Mouse (Mus musculus) kidney, adult 2 months (tissue): Measurements from ENCODE around the gene S1pr2. TPM values are rescaled to one million over a fixed set of nuclear protein-coding genes. Genes with fewer than 3 reads are reported as not detected.

Source experiments
- DNase-seq: peaks from one replicate; pipeline ENCODE4 v3.0.0; 2021
- H3K27ac ChIP-seq: fragments of 200-500 bp; 2 replicates; pipeline ENCODE4 v1.5.1; 2012; ENCODE audit warnings: low read depth, low read length, control low read depth, inconsistent platforms; ENCODE audit not compliant: insufficient read depth
- H3K27me3 ChIP-seq: fragments of 200-500 bp; replicated peaks from 2 replicates; pipeline ENCODE4 v1.6.1; 2012; ENCODE audit warnings: mild to moderate bottlenecking, moderate library complexity, low read length, inconsistent platforms; ENCODE audit not compliant: control insufficient read depth, insufficient read depth
- H3K36me3 ChIP-seq: fragments of 200-500 bp; 2 replicates; pipeline ENCODE4 v1.6.1; 2012; ENCODE audit warnings: mild to moderate bottlenecking, moderate library complexity, low read length, inconsistent platforms; ENCODE audit not compliant: control insufficient read depth, insufficient read depth
- H3K4me1 ChIP-seq: fragments of 200-500 bp; 2 replicates; pipeline ENCODE4 v1.6.1; 2011; ENCODE audit warnings: low read length; ENCODE audit not compliant: control insufficient read depth, insufficient read depth
- H3K4me3 ChIP-seq: fragments of 200-500 bp; 2 replicates; pipeline ENCODE4 v1.5.1; 2011; ENCODE audit warnings: mild to moderate bottlenecking, low read depth, low read length, control low read depth; ENCODE audit not compliant: insufficient read depth
- CTCF ChIP-seq: fragments of 200-500 bp; conservative IDR thresholded peaks from 2 replicates; pipeline ENCODE4 v1.5.1; 2011; ENCODE audit warnings: low read depth, mild to moderate bottlenecking, control low read depth, low read length, moderate library complexity, mixed read lengths; ENCODE audit not compliant: insufficient read depth, insufficient read length
- POLR2A ChIP-seq: fragments of 200-500 bp; IDR thresholded peaks from one replicate; pipeline ENCODE4 v1.6.1; 2011; ENCODE audit warnings: low read depth, low read length, control low read depth
- WGBS: fragments of 180-500 bp; shearing (Covaris S2); methylation state at CpG from one replicate; pipeline ENCODE4 v1.1.7; 2018; 5-methylcytosine and 5-hydroxymethylcytosine counted together
- polyA plus RNA-seq: library from polyadenylated mRNA; depleted of rRNA; stranded (reverse); fragments of >200 nt; gene quantifications from 2 replicates; pipeline ENCODE4 v1.2.3, GENCODE M21; 2012

Gene S1pr2
- polyA plus RNA-seq, 1 experiment: 3.5 TPM

DNA sequence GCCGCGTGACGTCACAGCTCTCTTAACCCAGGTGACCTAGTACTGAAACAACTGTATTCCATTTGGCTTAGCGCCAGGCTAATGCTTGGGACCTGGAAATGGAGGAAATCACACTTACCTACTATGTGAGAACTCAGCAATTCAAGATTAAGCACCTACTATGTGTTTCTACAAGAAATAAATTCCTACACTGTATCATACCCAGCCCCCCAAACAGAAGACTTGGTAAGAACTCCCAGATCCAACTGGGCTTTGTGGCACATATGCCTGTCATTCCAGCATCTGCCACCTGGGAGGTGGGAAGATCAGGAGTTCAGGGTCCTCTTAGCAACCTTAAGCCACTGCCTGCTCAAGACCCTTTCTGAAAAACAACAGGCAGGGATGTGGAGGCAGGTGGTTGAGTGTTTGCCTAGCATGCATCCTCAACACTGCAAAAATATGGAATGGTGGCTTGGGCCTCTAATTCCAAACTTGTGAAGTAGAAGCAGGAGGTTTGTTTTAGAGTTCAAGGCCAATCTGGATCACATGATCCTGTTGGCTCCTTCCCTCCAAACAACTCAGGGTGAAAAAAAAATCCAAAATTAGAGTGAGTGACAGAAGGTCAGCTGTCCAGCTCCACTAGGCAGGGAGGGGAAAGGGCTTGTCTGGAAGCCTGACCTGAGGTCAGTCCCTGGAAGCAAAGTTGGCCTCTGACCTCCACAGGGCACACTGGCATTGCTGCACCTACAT, 544 bp upstream of the S1pr2 start:
- no peak overlapping the region for H3K27ac ChIP-seq
- no peak for DNase-seq
- H3K27me3 ChIP-seq: no peaks in the 10 kb centered on the region
- 3% methylated on average over 4 of the region's 4 CpGs for WGBS
- H3K36me3 ChIP-seq: no peaks in the 10 kb centered on the region
- TF ChIP-seq CTCF: 0 out of 2 replicates have a peak, but pooled peaks have one; percentile 9
- TF ChIP-seq POLR2A: no peak
- no peaks in the 10 kb centered on the region for H3K4me1 ChIP-seq
- H3K4me3 ChIP-seq: peak overlapping the region; percentile 66

DNA sequence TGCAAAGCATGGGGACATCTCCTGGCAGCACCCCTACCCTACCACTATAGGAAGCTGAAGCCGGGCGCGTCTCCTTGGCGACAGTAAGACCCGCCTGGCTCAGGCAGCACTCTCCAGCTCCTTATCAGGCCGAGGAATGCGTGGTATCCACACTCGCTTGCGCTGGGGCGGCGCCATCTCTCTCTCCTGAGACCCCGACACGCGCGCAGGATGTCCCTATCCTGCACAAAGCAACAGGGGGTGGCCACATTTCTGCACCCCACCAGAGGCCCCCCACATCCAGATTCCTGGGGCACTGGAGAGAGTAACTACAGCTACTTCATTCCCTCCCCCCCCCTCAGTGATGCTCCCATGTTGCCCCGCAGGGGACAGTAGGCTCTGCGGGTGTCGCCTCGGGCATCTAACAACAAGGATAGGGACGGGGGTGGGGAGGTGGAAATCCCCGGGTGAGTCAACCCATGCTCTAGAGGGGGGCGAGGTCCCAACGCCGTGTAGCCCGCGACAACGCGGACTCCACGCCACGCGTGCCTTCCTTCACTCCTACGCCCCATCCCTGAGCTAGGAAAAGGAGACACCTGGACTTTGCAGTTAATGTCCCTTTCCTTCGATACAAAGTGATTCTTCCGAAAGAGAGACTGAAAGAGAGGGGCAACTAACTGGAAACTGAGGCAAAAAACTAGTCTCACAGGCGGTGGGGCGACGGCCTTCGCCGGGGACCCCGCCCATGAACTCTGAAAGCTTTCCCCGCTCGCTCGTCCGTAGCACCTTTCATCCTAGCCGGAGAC, 958 bp downstream of the S1pr2 start:
- H3K27ac ChIP-seq: no peak overlapping the region
- H3K4me1 ChIP-seq: no peaks in the 10 kb centered on the region
- H3K4me3 ChIP-seq: peak overlapping the region; percentile 66
- TF ChIP-seq CTCF (no peak), POLR2A (no peak)
- no peaks in the 10 kb centered on the region for H3K27me3 ChIP-seq
- H3K36me3 ChIP-seq: no peaks in the 10 kb centered on the region
- peak; percentile 38 for DNase-seq
- WGBS: 6% methylated on average over 45 of the region's 45 CpGs

DNA sequence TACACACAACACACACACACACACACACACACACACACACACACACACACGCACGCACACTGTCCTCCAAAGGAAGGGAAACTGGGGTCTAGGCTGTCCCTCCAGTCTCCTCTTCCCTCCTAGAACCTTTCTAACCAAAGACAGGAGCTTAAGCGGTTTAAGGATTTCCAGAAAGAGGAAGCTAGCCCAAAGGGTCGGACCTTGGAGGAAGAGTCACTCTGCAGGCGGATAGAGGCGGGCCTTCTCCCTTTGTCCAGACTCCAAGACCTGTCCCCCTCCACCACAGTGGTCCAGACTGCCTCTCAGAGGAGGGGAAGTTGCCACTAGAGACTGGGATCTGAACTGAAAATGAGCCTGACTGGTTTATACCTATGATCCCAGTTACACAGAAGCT, 2.9 kb downstream of the S1pr2 start:
- peak; percentile 37 for DNase-seq
- Histone ChIP-seq H3K27ac (peak overlapping the region; percentile 43), H3K27me3 (no peaks in the 10 kb centered on the region), H3K36me3 (no peaks in the 10 kb centered on the region), H3K4me3 (peak overlapping the region; percentile 7; the same call in 1 of the 2 replicates), H3K4me1 (no peaks in the 10 kb centered on the region)
- 52% methylated on average over 6 of the region's 6 CpGs for WGBS
- TF ChIP-seq POLR2A: no peak
- TF ChIP-seq CTCF: no peak

DNA sequence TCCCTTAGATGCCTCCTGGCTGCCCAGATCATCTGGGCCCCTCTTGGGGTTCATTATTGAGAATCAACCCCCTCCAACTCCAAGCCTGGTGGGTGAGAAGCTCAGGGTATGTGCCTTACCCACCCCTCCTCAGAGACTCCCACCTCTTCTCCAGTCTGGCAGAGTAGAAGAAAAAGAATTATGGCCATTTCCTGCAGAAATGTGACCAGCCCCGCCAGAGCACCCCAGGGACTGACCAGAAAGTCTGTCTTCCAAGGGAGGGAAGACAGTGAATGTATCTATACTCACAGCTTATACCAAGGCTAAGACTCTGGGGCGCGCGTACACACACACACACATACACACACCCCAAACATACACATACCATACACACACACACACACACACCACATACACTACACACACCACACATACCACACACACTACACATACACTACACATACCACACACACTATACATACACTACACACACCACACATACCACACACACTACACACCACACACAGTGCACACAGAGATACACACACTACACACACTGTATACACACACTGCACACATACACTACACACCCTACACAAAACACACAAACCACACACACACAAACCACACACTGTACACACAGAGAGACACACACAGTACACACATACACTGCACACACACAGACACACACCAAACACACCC, 3.4 kb downstream of the S1pr2 start:
- Histone ChIP-seq H3K27me3 (no peaks in the 10 kb centered on the region), H3K36me3 (no peaks in the 10 kb centered on the region), H3K27ac (peak overlapping the region; percentile 43), H3K4me3 (peak overlapping the region; percentile 7; the same call in 1 of the 2 replicates), H3K4me1 (no peaks in the 10 kb centered on the region)
- no peak for TF ChIP-seq CTCF
- TF ChIP-seq POLR2A: no peak
- peak; percentile 37 for DNase-seq
- WGBS: 82% methylated on average over 4 of the region's 4 CpGs

DNA sequence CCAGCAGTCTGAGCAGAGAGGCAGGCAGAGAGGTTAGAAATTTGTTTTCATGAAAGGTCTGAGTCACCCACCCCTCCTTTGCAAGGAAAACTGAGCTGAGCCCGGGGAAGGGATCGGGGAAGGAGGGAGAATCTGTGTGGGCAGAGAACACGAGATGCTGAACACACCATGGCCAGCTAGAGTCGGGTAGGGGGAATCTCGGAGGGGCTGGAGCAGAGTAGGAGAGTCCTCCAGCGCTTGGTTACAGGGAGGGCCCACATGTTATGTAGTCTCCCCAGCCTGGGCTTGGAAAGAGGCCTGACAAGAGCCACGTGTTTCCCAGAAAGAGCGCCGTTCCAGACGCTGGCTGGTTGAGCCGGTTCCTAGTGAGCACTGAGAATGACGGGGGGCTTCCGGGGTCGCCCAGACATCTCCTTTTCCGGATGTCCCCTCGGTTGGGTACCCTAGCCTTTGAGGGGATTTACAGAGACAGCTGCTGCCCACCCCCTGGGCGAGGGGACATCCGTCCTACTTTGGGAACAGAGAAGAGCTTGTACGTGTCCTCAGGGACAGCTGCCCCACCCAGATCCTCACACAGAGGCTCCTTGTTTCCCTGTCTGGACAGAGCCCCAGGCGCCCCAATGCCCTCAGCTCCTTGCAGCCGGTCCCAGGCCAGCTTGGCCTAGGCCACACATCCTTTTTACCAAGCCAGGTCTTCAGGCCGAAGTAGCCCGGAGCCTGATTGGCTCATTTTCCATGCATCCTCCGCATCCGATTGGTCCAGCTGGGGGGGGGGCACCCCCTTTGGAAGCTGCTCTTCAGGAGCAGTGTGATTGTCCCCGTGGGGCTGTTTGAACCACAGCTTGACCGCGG, 4.2 kb downstream of the S1pr2 start:
- Histone ChIP-seq H3K36me3 (no peaks in the 10 kb centered on the region), H3K4me1 (no peaks in the 10 kb centered on the region), H3K27ac (peak overlapping the region; percentile 58), H3K27me3 (no peaks in the 10 kb centered on the region), H3K4me3 (no peak overlapping the region)
- peak; percentile 64 for DNase-seq
- WGBS: 40% methylated on average over 28 of the region's 28 CpGs
- TF ChIP-seq POLR2A (no peak), CTCF (no peak)

DNA sequence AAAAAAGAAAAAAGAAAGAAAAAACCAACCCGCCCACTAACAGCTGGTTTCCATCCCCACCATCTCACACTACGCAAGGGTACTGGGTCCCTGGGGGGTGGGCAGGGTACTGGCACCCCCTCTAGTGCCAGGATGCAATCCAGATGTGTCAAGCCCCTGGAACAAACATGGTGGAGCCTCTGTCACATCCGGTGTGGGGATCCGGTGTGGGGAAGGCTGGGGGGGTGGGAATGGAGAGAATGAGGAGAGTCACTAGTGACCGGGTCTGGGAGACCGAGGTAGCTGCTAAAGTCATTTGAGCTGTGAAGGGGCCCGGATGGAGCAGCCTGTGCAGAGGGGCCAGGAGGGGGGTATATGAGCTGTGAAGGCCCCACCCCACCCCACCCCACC, 4.8 kb downstream of the S1pr2 start:
- Histone ChIP-seq H3K4me3 (no peak overlapping the region), H3K36me3 (no peaks in the 10 kb centered on the region), H3K27me3 (no peaks in the 10 kb centered on the region), H3K4me1 (no peaks in the 10 kb centered on the region), H3K27ac (peak overlapping the region; percentile 26; the same call in 1 of the 2 replicates)
- no peak for DNase-seq
- 60% methylated on average over 7 of the region's 7 CpGs for WGBS
- no peak for TF ChIP-seq POLR2A
- no peak for TF ChIP-seq CTCF
